Mouse (Mus musculus): Measurements from ENCODE around the gene Trmt2a.
A peak's percentile ranks its signal among the peaks of the same experiment; 100 is the strongest.

Gene Trmt2a

GRCm38 (mm10) chr16:18248433-18249363 lies at the start of gene Trmt2a, which contains the start of gene Ranbp1:
Trmt2a (plus strand) TSS chr16:18248679.
Ranbp1 (minus strand) TSS chr16:18248732.
- peak; percentile 100 for DNase-seq (ENCODE audit: low read depth, low spot score)

GRCm38 (mm10) chr16:18200062-18200461 lies 48.4 kb upstream of the Trmt2a start:
- DNase-seq (ENCODE audit: low read depth, low spot score): no peak

DNA sequence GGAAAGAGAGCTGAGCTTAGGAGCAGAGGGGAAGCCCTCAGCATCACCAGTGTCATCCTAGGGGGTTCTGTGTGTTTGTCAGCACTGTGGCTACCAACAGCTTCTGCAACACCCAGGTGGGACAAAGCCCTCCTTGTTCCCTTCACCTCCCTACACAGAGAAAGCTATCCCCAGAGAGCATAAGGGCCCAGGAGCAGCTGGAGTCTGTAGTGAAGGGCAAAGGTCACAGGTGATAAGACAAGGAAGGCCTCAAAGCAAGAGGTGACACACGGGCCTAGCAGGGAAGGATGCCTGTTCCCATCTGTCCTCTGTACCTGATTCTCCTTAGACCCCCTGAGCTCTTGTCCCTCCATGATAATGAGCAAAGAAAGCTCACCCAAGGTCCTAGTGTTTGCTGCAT lies 46.9 kb upstream of the Trmt2a start:
- DNase-seq (ENCODE audit: low read depth, low spot score): no peak

DNA sequence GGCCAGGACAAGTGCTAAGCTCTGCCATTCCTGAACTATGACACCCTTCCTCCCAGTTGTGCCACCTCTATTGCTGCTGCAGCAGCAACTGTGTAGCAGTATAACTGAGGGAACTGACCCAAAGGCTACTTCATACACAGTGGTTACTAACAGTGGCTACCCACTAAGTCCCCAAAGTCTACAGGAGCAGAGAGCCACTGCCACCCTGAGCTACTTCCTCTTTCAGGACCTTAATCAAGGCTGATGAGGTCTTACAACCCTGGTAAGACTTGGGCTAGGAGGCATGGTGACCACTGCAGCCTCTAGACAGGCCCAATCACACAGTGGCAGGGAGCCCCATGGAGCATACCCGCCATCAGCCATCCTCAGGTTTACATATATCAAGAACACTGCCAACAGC lies 46.4 kb upstream of the Trmt2a start:
- DNase-seq (ENCODE audit: low read depth, low spot score): no peak

GRCm38 (mm10) chr16:18203430-18204091 lies 44.9 kb upstream of the Trmt2a start:
- DNase-seq (ENCODE audit: low read depth, low spot score): no peak

- peak; percentile 84 for DNase-seq (ENCODE audit: low read depth, low spot score)
Measured at GRCm38 (mm10) chr16:18210701-18211416, 37.6 kb upstream of the Trmt2a start.

- peak; percentile 91 for DNase-seq (ENCODE audit: low read depth, low spot score)
Measured at GRCm38 (mm10) chr16:18211417-18212171, 36.9 kb upstream of the Trmt2a start.

- no peak for DNase-seq (ENCODE audit: low read depth, low spot score)
Measured at GRCm38 (mm10) chr16:18213689-18214088, 34.8 kb upstream of the Trmt2a start.

DNA sequence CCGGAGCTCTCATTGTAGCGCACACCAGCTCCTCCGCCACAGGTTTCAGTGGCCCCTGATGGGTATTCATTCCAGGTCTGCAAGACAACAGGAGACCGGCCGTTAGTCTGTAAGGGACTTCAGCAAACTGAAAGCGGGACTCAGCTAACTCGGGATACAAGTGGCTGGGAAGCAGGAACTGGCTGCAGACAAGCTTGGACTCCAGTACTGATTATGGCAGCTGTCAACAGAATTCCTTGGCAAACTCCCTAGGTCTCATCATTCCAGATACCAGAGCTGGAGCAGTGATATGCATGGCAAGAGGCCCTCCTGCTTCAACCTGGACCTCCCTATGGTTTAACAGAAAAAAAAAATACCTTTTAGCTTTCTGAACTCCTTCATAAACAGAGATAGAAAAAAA lies 33.6 kb upstream of the Trmt2a start:
- no peak for DNase-seq (ENCODE audit: low read depth, low spot score)

- DNase-seq (ENCODE audit: low read depth, low spot score): no peak
Measured at GRCm38 (mm10) chr16:18217579-18217978, 30.9 kb upstream of the Trmt2a start, which contains the start of gene Ccdc188. Ccdc188 (plus strand) TSS chr16:18217879.

- no peak for DNase-seq (ENCODE audit: low read depth, low spot score)
Measured at GRCm38 (mm10) chr16:18218580-18218996, 29.9 kb upstream of the Trmt2a start.

GRCm38 (mm10) chr16:18220001-18220400 lies 28.5 kb upstream of the Trmt2a start:
- DNase-seq (ENCODE audit: low read depth, low spot score): peak; percentile 63

DNA sequence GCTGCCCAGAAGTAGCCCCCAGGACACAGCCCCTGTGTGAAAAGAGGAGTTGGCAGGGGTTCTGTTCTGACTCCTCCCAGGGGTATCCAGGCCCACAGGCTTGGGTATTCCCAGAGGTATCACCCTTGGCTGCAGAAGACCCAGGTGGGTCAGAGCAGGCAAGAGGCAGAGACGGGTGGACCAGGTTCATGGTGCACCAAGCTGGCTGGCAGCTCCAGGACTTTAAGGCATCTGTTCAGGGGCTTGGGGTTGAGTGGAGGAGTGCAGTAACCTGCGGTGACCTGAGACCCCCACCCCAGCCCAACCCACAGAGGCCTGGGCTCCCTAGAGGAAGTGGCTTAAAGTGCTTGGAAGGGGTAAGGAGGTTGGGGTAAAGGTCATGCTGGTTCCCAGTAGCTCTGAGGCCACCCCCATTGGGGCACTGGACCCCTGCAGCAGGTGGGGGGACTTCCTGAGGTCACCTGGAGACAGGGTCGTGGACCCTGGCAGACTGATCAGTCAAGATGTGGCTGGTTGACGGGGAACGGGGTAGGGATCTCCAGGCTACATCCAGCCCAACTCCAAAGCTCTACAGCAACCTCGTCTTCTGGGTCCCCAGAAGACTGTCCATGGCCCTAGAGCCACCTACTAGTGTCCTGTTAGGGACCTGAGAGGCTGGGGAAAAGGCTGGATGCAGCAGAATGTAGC lies 27.5 kb upstream of the Trmt2a start:
- no peak for DNase-seq (ENCODE audit: low read depth, low spot score)

DNA sequence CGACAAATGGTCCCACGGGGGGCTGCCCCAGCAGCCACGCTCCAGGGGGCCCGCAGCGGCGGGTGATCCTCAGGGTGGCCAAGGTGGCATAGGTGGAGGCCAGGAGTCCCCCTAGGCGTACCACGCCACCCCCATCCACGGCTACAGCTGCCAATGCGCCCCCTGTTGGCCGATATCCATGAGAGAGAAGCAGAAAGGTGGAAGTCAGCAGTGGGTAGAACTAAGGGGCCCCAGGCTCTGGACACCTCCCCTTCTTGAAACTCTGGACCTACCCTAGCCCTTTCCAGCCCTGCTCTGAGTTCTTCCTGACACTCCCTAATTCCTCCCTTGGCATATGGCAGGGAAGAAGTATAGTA lies 27.0 kb upstream of the Trmt2a start:
- no peak for DNase-seq (ENCODE audit: low read depth, low spot score)

DNA sequence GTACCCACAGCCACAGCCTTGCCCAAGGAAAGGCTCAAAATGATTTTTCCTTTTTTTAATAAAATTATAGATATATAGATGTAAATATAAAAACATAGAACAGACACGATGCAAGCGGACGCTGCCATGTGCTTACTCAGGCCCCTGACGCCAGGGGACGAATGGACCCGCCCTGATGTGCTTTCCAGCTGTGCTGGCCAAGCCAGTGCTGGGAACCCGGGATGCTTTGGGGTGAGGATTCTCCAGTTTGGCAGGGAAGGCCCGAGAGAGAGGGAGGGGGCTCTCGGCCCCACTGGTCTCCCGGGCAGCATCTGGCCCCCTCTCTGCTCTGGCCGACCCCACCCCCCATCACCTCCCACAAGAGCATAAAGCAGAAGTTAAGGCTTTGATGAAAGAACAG lies 26.3 kb upstream of the Trmt2a start:
- no peak for DNase-seq (ENCODE audit: low read depth, low spot score)

DNA sequence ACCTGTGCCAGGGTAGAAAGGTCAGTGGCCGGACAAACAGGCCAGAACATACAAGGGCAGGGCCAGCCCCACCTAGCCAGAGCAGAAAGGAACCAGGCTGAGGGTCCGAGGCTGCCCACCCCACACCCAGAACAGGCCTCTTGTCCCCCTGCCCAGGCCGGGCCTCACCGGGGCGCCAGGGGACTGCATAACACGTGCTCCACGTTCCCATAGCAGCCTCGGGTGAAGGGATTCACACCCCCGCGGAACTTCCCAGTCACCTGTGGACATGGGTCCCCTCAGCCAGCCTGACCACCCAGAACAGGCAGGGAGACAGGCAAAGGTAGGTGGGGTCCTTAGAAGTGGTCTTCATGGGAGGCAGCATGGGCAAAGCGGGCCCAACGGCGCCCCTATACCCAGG lies 21.3 kb upstream of the Trmt2a start:
- no peak for DNase-seq (ENCODE audit: low read depth, low spot score)

DNA sequence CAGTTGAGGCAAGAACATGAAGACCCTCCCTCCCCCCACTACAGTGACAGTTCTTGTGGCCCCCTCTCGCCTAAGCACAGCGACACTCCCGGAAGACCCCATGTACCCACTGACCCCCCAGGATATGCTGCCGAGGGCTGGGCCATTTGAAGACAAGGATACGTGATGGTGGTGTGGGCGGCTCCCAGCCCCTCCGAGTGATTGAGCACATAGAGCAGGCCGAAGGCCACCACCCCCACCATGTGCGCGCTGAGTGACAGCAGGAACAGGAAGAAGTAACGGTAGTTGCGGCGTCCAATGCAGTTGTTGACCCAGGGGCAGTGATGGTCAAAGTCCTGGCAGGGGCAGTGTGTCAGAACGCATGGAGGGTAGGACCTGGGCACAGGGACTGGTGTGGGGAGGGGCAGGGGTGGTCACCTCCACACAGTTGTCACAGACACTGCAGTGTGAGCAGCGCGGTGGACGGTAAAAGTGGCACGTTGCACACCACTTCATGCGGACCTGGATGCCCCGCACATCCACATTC lies 20.5 kb upstream of the Trmt2a start:
- DNase-seq (ENCODE audit: low read depth, low spot score): no peak

DNA sequence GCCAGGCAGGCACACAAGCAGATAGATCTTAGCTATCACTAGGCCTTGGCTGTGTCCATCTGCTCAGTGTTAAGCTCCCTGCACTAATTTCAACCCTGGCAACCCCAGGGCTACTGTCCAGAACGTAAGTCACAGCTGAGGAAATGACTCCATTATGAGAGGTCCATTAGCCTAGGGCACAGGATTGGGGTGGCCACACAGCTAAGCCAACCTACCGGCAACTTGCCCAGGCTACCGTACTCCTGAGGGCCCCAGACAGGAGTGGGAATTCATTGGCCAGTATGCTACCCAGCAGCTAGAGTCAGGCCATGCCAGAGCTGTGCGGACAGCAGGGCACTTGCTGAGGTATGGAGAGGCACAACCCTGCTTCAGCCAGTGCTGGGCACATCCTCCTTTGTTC lies 19.6 kb upstream of the Trmt2a start:
- DNase-seq (ENCODE audit: low read depth, low spot score): no peak

DNA sequence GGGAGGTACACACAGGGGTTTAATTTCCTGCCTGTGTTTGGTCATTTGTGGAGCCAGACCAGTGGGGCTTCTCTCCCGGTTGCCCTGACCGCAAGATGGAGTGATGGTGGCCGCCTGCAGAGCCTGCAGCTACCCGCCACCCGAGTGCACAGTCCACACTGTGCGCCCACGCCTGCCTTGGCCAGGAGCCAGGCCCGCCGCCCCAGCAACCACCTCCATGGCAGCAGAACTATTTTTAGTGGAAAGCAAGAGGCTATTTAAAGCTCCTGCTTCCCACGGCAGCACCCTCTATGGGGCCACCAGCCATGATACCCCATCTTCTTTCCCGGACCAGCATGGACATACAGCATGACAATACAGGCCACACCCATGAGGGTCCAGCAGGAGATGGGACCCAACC lies 18.9 kb upstream of the Trmt2a start:
- DNase-seq (ENCODE audit: low read depth, low spot score): no peak

DNA sequence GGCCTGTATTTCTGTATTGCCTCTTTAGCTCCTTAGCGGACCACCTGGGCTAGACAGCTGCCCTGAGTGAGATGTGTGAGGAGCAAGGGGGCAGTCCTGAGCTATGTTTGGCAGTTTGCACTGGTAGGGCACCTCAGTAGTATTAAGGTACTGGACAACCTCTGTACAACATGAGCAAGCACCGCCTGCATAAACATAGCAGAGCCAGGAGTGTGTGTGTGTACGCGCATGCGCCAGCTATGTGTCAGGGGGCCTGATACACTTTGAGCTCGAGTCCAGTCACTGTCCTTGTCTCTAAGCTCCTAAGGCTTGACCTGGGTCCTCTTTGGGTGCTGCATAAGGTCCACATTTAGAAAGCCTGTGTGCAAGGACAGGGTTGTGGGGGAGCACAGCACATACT lies 17.9 kb upstream of the Trmt2a start:
- no peak for DNase-seq (ENCODE audit: low read depth, low spot score)

- no peak for DNase-seq (ENCODE audit: low read depth, low spot score)
Measured at GRCm38 (mm10) chr16:18231047-18231446, 17.4 kb upstream of the Trmt2a start.

All from 3T3-L1 (cell line).